Mouse (Mus musculus) layer of hippocampus, postnatal 10 days (tissue): ENCODE measurements at regions not wholly inside any gene's neighbourhood (a gene's known extent, or its start where the extent isn't known, plus 50 kb on each side); places are given as distances from the start of the nearest gene placed in this dataset.

Experiments
- DNase-seq, 2 experiments: peaks; one replicate each; pipeline ENCODE4 v3.0.0; 2021; ENCODE audit warnings: low spot score in 2 of 2

DNA sequence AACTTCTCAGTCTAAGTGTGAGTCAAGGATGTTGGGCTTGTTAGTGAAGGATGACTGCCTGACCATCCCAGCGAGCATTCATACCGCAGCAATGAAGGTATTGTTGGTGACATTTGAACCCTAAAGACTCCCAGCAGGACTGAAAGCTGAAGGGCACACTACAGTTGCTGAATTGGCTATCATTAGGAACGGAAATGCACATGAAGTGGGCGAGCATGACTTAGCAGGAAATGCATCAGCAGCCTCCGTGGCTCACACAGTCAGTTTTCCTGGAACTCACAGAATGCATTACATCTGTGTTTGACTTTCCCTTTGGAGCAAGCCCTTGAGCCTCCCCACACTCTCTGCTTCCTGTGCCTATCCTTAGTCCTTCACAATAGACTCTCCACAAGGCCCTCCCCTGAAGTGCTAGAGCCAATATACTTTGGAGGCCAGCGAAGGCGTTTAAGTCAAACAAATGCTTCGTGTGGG lies 63.9 kb downstream of the Tmco5 start:
- no peak for DNase-seq

DNA sequence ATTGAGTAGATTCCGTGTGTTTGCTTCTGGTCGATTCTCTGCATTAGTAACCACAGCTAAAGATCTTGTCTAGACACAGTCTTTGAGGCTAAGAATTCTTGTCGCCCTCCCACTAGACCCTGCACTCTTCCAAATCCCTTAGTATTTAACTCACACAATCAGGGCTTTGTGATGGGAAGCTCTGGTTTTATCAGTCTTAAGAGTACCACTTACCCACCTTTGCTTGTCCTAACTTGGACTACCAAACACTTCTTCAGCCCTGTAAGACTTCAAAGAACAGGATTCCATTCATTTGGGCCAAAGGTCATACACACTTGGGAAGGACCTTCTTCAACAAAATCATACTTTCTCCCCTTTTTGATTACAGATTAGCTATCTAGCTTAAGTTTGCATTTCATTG lies 70.0 kb downstream of the Tmco5 start:
- no peak for DNase-seq

DNA sequence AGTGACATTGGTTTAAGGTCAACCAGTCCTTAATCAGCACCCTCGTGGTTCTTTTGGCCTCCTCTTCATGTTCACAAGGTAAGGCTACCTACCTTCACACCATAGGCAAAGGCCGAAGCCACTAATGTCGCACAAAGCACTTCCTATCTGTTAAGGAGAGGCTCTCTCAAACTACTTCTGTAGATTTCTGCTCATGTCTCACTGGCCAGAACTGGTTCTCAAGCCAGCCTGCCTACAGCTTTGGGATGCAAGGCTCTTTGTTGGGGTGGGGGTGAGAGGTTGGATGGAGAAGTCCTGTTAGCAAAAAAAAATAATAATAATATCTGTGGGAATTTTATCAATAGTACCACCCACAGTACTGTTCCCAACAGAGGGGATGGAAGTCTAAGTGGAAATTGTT lies 71.2 kb downstream of the Tmco5 start:
- DNase-seq, result no peak

DNA sequence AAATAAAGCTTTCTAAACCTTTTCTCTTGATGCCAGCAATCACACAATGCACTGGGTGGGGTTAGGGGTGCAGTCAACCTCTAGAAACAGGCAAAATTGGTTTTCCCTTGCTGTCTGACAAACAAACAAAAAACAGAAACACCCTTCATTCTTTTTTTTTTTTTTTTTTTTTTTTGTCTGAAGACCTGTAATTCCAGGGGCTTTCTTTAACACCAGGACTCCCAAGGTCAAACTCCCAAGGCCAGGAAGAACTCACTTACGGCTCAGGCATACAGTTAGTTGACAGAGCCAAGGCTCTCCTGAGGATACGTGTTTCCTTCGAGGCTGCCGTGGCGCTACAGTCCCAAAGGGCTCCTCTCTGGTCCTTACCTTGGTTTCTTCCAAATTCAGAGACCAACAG lies 71.7 kb downstream of the Tmco5 start:
- no peak for DNase-seq

DNA sequence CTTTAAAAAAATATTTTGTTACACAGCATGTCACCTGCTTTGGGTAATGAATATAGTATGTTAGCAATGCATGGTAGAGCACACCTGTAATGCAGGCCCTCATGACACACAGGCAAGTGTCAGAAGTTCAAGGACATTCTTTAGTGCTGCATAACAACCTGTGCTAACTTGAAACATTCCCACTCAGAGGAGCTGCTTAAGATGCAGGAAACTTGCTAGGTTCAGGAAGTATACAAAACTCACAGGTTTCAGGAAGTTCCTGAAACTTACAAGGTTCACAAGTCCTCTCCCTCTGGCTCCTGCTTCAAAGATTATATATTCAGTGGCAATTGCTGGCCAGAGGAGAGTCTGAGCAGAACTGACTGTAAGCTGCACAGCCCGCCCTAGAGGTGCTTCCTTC lies 73.0 kb downstream of the Tmco5 start:
- DNase-seq, result no peak

DNA sequence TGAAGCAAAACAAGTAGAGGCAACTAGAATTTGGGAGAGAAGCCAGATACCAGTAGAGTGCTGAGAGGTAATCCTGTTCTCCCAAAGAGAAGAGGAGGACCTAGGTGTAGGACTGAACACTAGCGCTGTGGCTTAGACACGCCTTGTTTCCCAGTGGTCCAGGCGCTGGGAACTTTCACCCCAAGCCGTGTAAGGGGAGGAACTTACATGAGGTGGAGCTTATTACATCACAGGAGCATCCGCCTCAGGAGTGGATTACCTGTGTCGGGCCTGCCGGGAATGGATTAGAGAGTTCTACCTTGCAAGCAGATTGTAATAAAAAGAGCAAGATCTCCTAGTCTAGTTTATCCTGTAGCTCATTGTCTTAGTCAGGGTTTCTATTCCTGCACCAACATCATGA lies 75.8 kb downstream of the Tmco5 start:
- no peak for DNase-seq

DNA sequence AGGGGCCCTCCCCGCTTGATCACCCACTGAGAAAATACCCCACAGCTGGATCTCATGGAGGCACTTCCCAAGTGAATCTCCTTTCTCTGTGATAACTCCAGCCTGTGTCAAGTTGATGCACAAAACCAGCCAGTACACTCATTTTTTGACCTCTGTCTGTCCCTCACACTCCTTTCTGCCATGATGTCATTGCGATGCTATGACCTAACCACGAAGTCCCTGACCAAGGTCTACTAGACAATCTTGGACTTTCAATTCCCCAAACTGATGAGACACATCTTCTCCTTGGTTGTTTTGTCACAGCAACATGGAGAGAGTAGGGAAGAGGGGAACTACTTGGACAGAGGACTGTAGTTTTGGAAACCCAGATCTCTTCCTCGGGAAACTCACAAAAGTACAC lies 76.4 kb downstream of the Tmco5 start:
- DNase-seq, result no peak

DNA sequence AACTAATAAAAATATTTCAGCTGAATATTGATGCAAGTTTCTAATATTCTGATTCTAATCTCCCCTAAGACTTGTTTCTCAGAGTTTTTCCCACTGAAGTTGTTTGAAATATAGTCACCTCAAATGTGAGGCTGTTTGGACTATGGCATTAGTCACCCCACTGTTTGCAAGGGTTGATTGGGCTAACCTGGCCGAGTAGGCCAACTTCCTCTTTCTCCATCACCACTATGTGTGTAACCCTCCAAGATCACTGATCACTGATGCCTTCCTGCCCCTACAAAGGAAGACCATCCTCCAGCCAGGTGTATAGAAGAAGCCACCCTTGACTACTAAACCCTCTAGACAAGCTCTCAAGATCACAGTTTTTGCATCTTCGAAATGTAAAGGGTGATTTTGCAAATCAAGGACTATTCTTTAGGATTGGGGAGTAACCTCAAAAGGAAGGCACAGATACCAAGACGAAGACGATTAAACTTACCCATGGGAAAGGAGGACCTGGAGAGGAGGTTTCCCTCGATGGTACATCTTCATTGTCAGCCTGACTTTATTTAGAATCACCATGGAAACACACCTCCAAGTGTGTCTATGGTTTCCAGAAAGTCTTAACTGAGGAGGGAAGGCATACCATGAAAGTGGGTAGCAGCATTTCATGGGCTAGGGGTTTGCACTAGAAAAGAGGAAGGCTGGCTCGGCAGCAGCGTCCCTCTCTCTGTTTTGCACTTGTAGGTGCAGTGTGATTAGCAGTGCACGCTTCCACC lies 84.8 kb downstream of the Tmco5 start:
- DNase-seq, result no peak

DNA sequence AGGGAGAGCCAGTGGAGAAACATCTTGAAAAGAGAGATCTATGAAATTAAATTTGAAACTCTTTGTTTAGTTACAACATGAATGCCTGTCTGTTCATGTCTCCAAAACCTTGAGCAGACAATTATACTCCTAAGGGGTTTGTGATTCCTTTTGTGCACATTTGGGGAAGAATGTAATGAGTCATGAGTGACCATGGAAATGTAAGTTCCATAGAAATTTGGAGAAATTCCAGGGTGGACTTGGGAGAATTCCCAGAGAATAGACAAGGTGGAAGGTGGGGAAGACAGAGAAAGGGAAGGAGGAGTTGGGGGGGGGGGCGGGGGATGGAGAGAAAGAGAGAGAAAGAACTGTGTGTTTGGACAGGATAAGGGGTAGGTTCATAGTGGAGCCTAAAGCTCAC lies 87.8 kb downstream of the Tmco5 start:
- DNase-seq, result no peak

DNA sequence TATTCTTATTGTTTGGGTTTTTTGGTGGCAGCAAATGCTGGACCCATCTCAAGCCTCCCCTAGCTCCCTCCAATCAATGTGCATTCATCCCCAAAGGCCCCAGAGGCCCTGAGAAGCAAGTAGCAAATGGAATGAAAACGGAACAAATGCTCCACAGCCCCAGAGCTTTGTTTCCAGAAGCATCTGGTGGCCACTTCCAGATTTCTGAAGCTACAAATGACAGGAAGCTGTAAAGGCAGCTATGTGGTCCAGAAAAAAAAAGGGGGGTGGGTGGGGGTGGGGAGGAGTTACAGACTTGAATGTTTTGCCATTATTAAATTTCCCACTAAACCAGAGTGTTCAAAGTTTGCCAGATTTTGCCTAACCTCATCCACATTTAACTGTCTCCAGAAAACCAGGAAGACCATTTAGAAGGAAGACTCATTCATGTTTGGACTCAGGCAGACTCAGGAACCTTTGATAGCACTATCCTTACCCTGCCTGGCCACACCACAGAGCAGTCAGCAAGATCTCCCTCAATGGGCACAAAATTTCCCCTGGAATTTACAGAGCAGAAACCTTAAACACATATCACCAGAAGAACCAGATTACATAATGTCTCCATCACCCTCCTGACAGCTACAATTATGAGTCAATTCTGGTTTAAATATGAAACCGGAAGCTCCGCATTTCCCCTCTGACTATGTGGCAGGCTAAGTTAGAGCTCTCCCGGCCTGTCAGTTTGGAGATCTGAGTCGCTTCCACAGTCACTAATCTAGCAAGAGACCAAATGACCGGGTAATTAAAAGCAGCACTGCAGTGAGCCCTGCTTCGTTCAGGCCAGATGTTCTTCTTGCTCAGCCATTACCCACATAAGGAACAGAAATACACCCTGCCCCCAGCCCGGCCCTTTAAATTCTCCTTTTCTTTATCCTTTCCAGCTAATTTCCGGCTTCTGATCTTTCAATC lies 93.4 kb downstream of the Tmco5 start:
- no peak for DNase-seq

DNA sequence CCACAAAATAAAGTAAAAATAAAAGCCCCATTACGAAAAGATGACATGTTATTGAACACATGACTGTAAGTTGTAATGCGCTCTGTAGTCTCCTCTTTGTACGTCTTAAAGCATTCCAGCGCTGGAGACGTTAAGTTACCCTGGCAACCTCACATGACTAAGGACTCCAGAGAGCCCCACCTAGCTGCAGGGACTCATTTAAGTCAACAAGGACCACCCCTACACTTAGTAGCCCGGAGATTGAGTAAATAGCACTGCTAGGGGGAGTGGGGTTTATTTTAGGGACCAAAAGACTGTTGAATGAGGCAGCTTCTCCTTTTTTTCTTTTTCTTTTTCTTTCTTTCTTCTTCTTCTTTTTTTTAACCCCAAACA lies 94.1 kb downstream of the Tmco5 start:
- DNase-seq, result no peak

DNA sequence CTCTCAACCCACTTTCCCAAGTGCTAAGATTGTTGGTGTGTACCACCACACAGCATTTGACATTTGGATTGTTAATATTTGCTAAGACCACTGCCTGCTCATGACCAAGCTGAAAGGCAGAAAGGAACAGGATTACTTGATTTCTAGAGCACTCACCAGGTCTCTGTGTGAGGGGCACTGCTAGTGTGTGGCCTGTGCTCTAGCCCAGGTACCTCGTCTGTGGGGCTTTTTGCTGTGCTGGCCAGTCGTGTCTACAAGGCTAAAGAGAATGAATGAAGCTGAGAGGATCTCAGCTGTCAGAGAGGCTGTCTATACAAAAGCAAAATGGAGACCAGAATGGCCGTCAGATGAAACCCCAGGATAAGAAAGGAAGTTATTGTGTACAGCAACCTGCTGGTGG lies 95.0 kb downstream of the Tmco5 start:
- DNase-seq, result no peak

DNA sequence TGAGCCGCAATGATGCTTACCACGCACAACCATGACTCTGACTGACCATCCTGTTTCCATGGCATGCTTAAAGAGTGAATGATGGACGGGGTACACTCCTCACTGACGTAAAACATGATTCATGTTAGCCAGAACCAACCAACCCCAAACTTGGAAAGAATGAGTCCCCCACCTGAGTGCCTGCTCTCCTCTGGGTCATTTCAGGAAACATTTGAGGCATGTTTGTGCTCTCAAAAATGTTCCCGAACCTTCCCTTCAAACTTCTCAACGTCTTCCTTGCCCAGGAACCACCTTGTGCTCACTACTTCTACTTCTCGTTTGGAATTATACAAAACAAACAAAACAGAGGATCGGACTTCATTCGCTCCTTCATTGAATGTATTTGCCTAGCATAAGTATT lies 95.7 kb downstream of the Tmco5 start:
- DNase-seq, result no peak

DNA sequence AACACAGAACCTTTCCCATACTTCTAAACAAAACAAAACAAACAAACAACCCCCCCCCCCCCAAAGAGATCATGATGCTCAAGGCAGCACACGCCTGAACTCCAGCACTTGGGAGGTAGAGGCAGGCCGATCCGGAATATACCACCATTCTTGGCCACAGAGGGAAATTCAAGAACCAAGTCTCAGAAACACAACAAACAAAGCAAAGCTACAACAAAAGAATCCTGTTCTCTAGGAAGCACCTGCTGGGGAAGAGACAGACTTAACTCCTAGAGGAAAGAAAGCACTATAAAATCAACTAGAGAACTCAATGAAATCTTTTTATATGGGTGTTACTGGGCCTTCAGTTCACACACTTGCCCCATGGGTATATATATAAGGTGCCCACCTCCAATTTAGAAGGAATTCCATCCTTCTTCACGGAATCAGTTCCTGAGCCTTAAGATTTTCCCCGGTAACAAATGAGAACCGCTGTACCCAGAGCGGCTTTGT lies 96.1 kb downstream of the Tmco5 start:
- DNase-seq, result no peak

DNA sequence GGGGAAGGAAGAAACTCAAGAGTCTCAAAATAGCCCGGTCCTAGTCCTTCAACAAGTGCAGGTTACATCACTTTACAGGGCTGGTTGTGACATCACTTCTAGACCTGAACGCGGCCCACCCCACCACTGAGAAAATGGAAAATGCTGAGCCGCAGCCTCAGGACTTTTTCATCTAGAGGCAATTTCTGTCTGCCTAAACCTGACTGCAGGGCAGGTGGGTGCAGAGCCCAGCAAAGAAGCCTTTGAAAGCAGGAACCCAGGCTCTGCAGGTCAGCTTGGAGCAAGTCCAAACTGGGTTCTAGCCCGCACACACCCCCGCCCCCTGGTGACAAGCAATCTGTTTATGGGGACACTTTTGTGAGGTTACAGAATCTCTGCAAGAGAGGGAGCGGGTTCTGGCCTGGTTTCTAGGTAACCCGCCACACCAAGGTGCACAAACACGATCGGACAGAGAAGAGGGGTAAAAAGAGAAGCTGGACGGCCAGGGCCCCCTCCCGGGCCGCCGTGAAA lies 96.7 kb downstream of the Tmco5 start:
- DNase-seq, result no peak

DNA sequence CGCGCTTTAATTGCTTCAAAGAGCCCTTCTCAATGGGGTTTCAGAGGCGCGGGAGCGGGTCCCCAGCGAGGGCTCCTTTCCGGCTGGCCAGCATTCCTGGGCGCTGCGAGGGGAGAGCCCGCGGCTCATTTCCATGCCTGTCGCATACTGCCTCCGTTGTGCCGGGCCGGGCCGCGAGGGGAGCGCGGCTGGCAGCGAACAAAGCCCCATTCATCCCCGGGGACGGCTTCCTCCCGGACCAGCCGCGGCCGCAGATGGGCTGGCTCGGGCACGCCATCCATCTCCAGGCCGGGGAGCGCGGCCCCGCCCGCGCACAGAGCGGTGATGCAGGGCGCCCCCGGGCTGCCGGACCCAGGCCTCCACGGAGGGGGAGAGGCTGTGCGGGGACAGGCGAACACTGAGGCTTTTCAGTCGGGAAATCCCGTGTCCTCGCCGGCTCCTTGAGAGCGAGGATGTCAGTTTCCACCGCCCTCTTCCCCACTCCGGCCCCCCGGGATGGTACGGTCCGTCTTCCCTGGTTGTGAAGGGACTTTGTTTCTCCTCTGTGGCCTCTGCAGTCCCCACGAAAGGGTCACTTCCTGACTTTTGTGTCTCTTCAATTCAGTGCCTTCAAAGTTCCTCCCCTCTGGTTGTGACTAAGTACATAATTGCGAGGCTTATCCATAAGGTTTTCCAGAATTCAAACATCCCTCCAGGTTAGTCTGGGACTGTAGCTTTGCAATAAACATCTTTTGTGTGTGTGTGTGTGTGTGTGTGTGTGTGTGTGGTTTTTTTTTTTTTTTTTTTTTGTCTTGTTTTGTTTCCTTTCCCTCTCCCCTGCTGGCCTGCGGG lies 97.3 kb downstream of the Tmco5 start:
- peak; percentile 86 to 90 for DNase-seq

DNA sequence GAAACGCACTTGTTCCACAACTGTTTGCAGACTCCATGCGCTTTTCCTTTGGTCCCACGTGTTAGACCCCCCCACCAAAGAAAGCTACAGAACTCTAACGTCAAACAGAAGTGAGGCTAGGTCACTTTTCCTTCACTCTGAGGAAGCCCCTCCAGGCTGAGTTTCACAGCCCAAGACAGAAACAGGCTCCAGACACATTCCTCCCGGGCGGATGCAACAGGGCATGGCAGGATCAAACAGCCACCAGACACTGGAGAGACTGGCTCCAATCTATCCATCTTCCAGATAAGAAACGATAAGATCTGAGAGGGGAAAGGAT lies 97.9 kb downstream of the Tmco5 start:
- DNase-seq, result peak in 1 of 2 experiments; percentile 28

DNA sequence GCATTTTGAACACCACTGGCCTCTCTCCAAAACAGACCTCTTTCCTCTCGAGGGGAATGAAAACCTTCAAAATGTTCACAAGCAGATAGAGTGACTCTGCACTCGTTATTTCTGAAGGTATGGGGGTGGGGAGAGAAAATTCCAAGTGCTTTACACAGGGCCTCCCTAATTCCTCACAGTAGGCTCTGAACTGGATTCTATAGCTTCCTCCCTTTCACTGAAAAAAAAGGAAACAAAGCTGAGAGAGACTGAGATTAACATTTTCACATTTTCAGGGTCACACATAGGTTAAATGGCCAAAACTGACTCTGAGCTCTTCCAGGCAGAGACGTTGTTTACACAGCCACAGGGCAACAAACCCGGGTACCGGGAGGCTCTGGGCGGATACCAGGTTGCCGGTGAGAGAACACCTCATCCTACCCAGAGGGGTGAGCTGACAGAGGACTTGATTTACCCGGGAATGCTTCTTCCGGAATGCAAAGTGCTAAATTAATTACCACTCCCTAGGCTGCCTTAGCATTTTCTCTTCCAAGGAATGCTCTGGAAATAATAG lies 98.5 kb downstream of the Tmco5 start:
- DNase-seq, result no peak

DNA sequence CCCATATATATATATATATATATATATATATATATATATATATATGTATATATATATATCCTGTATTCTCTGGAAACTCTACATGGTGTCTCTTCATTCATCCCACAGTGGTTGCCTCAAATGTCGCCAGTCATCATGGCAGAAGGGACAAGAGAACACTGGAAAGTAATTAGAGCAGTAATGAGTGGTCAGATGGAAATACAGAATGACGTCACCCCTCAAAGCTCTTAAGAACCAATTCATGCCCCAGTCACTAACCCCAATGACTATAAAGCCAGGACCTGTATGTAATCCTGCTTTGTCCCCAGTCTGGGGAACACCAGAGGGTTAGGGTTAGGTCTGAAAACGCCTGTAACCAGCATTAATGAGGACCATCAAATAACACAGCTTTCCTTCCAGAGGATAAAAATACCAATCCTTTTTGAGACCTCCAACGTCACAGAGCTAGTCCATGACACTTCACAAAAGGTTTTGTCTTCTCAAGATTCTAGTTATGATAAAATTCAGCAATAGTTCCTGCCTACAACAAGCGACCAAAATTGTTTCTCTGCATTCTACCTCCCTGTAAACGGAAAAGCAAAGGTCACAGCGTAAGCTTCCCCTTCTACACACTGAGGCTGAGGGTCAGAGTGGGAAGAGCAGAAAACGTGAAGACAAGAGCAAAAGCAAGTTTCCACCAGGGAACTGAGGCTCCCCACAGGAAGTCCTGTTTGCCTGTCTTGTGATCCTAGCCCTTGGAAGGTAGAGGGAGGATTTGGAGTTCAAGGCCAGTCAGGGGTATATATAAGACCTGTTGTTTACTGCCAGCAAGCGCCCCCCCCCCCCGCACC lies 99.5 kb downstream of the Tmco5 start:
- DNase-seq, result no peak

DNA sequence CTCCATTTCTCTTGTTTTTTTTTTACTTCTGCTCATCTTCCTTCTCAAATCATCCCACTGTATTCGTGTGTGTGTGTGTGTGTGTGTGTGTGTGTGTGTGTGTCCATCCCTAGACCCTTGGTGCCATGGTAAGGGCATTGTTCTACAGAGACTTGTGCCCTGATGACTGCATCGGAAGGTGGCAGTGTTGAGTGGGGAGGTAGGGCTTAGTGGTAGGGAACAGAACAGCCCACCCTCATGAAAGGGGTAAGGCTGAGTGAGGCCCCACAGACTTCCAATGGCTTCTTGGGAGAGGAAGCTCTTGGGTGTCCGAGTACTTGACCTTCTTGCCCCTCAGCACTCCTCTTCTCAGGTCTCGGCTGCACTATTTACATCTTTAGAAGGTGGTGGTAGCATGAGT lies 100.3 kb downstream of the Tmco5 start:
- no peak for DNase-seq
